15 mouse cellular contexts compared by ENCODE assay signal in the genomic region with DNA sequence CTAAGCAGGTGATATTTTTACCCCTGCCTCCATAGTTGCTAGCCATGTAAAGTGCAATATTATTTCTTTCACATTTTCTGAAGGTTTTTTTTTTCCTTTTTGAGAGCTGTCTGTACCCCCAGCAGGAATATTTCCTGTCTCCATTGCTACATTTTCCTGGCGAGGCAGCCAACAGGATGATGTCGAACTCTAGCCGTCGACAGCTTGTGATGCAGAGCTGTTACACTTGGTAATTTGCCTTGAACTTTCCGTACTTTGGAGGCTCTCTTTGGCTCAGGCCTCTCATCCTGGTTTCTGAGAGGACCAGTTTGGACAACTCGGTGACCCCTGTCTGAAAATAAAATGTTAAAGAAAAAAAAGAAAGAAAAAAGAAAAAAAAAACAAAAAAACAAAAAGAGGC.
DNase-seq lines count a peak whose midpoint lies in the region; ATAC-seq and TF ChIP-seq lines count a peak whose summit lies in the region.
"Had no signal": no experiment of that assay in that cellular context is flagged by ENCODE, and none has a peak within 500 bp of the region (broad histone marks: within the 10 kb centered on the region; RNA-seq: fewer than 3 reads in every experiment).

No protein-coding gene starts in this region.

- no peak overlapping the region for H3K9ac ChIP-seq in liver, embryonic 11.5 days (ENCODE audit: low read depth, low read length)
- H3K9ac ChIP-seq: limb, embryonic 15.5 days; stomach, embryonic 15.5 days had no signal

- H3K4me2 ChIP-seq in liver, embryonic 11.5 days, result no peak overlapping the region
- H3K4me2 ChIP-seq: limb, embryonic 15.5 days; stomach, embryonic 15.5 days had no signal

- no peak overlapping the region for H3K4me3 ChIP-seq in gastrocnemius, adult 2 months
- no peak overlapping the region for H3K4me3 ChIP-seq in liver, embryonic 11.5 days (ENCODE audit: low read depth, low read length)
- H3K4me3 ChIP-seq: limb, embryonic 15.5 days; megakaryocyte, embryonic 14.5 days; stomach, embryonic 15.5 days had no signal

- no peak for TF ChIP-seq CTCF in gastrocnemius, adult 2 months (IDR thresholded peaks at IDR 0.05)

- no peak for ATAC-seq in liver, embryonic 11.5 days (replicated peaks; ENCODE audit: low FRiP score)
- no peak for ATAC-seq in erythroblast, adult 5-6 weeks (replicated peaks; ENCODE audit: low FRiP score, poor library complexity, severe bottlenecking)
- ATAC-seq: intestine, postnatal 0 days; Patski had no signal

- DNase-seq in gastrocnemius, adult 2 months, result peak; percentile 50
- no peak for DNase-seq in gastrocnemius, adult 8-10 months (ENCODE audit: low spot score in 2 of 2)
- peak; percentile 15 for DNase-seq in testis, postnatal 14 days (ENCODE audit: low spot score)
- no peak for DNase-seq in testis, postnatal 10 days (ENCODE audit: low spot score)
- peak; percentile 46 to 49 for DNase-seq in heart, postnatal 36 days
- peak; percentile 59 for DNase-seq in skeletal muscle tissue, adult 2 months (ENCODE audit: low read depth, low spot score)
- DNase-seq in liver, embryonic 11.5 days (ENCODE audit: low spot score), result no peak
- DNase-seq: cerebellum, postnatal 36 days; right cerebral cortex, postnatal 14 days had no signal

- 66% methylated on average over 6 of the region's 6 CpGs for WGBS in liver, embryonic 11.5 days

- no peaks in the 10 kb centered on the region for H3K36me3 ChIP-seq in liver, embryonic 11.5 days (ENCODE audit: control insufficient read depth, insufficient read depth, low read length)
- H3K36me3 ChIP-seq: limb, embryonic 15.5 days; stomach, embryonic 15.5 days had no signal

- H3K27me3 ChIP-seq in liver, embryonic 11.5 days (replicated peaks; ENCODE audit: control insufficient read depth, insufficient read depth, low read length), result no peaks in the 10 kb centered on the region
- H3K27me3 ChIP-seq: limb, embryonic 15.5 days; Patski; stomach, embryonic 15.5 days had no signal

- intact Hi-C loops in gastrocnemius, adult 2 months (cut with DNase I), result no loop called here
- intact Hi-C loops in heart, postnatal 36 days (cut with DNase I), result no loop called here

- H3K4me1 ChIP-seq in liver, embryonic 11.5 days (replicated peaks; ENCODE audit: control insufficient read depth, insufficient read depth, low read length), result no peaks in the 10 kb centered on the region

- H3K27ac ChIP-seq in gastrocnemius, adult 2 months, result no peak overlapping the region
- no peak overlapping the region for H3K27ac ChIP-seq in liver, embryonic 11.5 days (ENCODE audit: low read depth, low read length)
- H3K27ac ChIP-seq: limb, embryonic 15.5 days; stomach, embryonic 15.5 days had no signal

- H3K9me3 ChIP-seq in liver, embryonic 11.5 days (ENCODE audit: control insufficient read depth, low read length), result no peaks in the 10 kb centered on the region
- H3K9me3 ChIP-seq: limb, embryonic 15.5 days; megakaryocyte, embryonic 14.5 days; stomach, embryonic 15.5 days had no signal

Comparison
In these comparisons a context has a peak if more than half of its experiments do, and no peak if none do; other contexts are left out.
1. DNase-seq: peak in gastrocnemius, adult 2 months (single experiment), testis, postnatal 14 days (single experiment), heart, postnatal 36 days (2 of 2) and skeletal muscle tissue, adult 2 months (single experiment); none in gastrocnemius, adult 8-10 months (0 of 2), testis, postnatal 10 days (single experiment) and liver, embryonic 11.5 days (single experiment).